ENCODE assay signal across 20 mouse cellular contexts in genomic region chr13:7175561-7176160, GRCm38 (mm10).
A peak's percentile ranks its signal among the peaks of the same experiment; 100 is the strongest.
DNase-seq lines count a peak whose midpoint lies in the region; ATAC-seq and TF ChIP-seq lines count a peak whose summit lies in the region.
"Had no signal": no experiment of that assay in that cellular context is flagged by ENCODE, and none has a peak within 500 bp of the region (broad histone marks: within the 10 kb centered on the region; RNA-seq: fewer than 3 reads in every experiment).

No protein-coding gene starts in this region.

- no peak for ATAC-seq in liver, embryonic 12.5 days
- no peak for ATAC-seq in hindbrain, embryonic 13.5 days (ENCODE audit: low FRiP score)
- ATAC-seq: forebrain, embryonic 13.5 days had no signal

- no peaks in the 10 kb centered on the region for H3K4me1 ChIP-seq in liver, adult 2 months (ENCODE audit: control insufficient read depth, insufficient read depth, low read length)
- no peaks in the 10 kb centered on the region for H3K4me1 ChIP-seq in liver, embryonic 12.5 days
- H3K4me1 ChIP-seq in hindbrain, embryonic 13.5 days (replicated peaks), result no peaks in the 10 kb centered on the region
- H3K4me1 ChIP-seq: embryonic facial prominence, embryonic 10.5 days; forebrain, embryonic 13.5 days; heart, embryonic 15.5 days; hindbrain, embryonic 15.5 days had no signal

- H3K9me3 ChIP-seq in liver, embryonic 12.5 days (replicated peaks), result 0 out of 2 replicates have a peak, but pooled peaks cover 3% of the 10 kb centered on the region
- peaks cover 8% of the 10 kb centered on the region; the same call in 1 of the 2 replicates for H3K9me3 ChIP-seq in hindbrain, embryonic 13.5 days
- H3K9me3 ChIP-seq: hindbrain, embryonic 15.5 days had no signal

- H3K4me3 ChIP-seq in liver, adult 2 months (ENCODE audit: insufficient read depth, low read depth, low read length), result no peak overlapping the region
- H3K4me3 ChIP-seq in liver, embryonic 12.5 days, result no peak overlapping the region
- no peak overlapping the region for H3K4me3 ChIP-seq in hindbrain, embryonic 13.5 days
- H3K4me3 ChIP-seq: embryonic facial prominence, embryonic 10.5 days; forebrain, embryonic 13.5 days; heart, adult 2 months; heart, embryonic 15.5 days; hindbrain, embryonic 15.5 days had no signal

- DNase-seq in kidney, adult 18-20 months, result peak; percentile 8
- no peak for DNase-seq in kidney, postnatal 4 days
- DNase-seq in liver, adult 2 months (ENCODE audit: extremely low read depth, low read depth, low spot score), result peak; percentile 62
- peak; percentile 58 for DNase-seq in ZHBTc4 (ENCODE audit: low read depth, low spot score)
- no peak for DNase-seq in thymus, postnatal 25 days
- DNase-seq: adrenal gland, adult 2 months; adrenal gland, postnatal 25 days; cerebellum, adult 2 months; cerebellum, postnatal 10 days; gastrocnemius, postnatal 36 days; heart, adult 2 months; heart, postnatal 14 days had no signal

- TF ChIP-seq CTCF in liver, adult 2 months (IDR thresholded peaks at IDR 0.05; ENCODE audit: low read depth, low read length), result no peak

- TF ChIP-seq POLR2A in liver, adult 2 months (IDR thresholded peaks at IDR 0.05; ENCODE audit: extremely low read depth, insufficient read depth, low read length), result no peak

- no peaks in the 10 kb centered on the region for H3K79me2 ChIP-seq in liver, adult 2 months (ENCODE audit: control insufficient read depth, insufficient read depth, low read length)

- H3K36me3 ChIP-seq in liver, adult 2 months (ENCODE audit: control insufficient read depth, insufficient read depth, low read length), result no peaks in the 10 kb centered on the region
- no peaks in the 10 kb centered on the region for H3K36me3 ChIP-seq in liver, embryonic 12.5 days
- no peaks in the 10 kb centered on the region for H3K36me3 ChIP-seq in hindbrain, embryonic 13.5 days
- H3K36me3 ChIP-seq: embryonic facial prominence, embryonic 10.5 days; heart, embryonic 15.5 days; hindbrain, embryonic 15.5 days had no signal

- WGBS in liver, adult 2 months, result 60% methylated on average over 9 of the region's 9 CpGs
- WGBS in liver, embryonic 12.5 days (ENCODE audit: insufficient replicate concordance), result 56% methylated on average over 9 of the region's 9 CpGs
- 81% methylated on average over 9 of the region's 9 CpGs for WGBS in hindbrain, embryonic 13.5 days

- no peaks in the 10 kb centered on the region for H3K27me3 ChIP-seq in liver, adult 2 months (ENCODE audit: control insufficient read depth, insufficient read depth, low read length)
- no peaks in the 10 kb centered on the region for H3K27me3 ChIP-seq in liver, embryonic 12.5 days (replicated peaks)
- H3K27me3 ChIP-seq in hindbrain, embryonic 13.5 days, result no peaks in the 10 kb centered on the region
- H3K27me3 ChIP-seq: CH12.LX; forebrain, embryonic 13.5 days; heart, embryonic 15.5 days; hindbrain, embryonic 15.5 days had no signal

- no peak overlapping the region for H3K9ac ChIP-seq in liver, adult 2 months (ENCODE audit: low read depth, low read length)
- no peak overlapping the region for H3K9ac ChIP-seq in liver, embryonic 12.5 days
- H3K9ac ChIP-seq in hindbrain, embryonic 13.5 days, result no peak overlapping the region
- H3K9ac ChIP-seq: forebrain, embryonic 13.5 days; heart, embryonic 15.5 days; hindbrain, embryonic 15.5 days had no signal

- no peak overlapping the region for H3K27ac ChIP-seq in liver, adult 2 months (replicated peaks; ENCODE audit: insufficient read depth, low read depth, low read length)
- H3K27ac ChIP-seq in liver, embryonic 12.5 days, result no peak overlapping the region
- H3K27ac ChIP-seq in hindbrain, embryonic 13.5 days, result no peak overlapping the region
- H3K27ac ChIP-seq: embryonic facial prominence, embryonic 10.5 days; forebrain, embryonic 13.5 days; heart, adult 2 months; heart, embryonic 15.5 days; hindbrain, embryonic 15.5 days had no signal

- no peak overlapping the region for H3K4me2 ChIP-seq in liver, embryonic 12.5 days
- H3K4me2 ChIP-seq in hindbrain, embryonic 13.5 days, result no peak overlapping the region
- H3K4me2 ChIP-seq: forebrain, embryonic 13.5 days; heart, embryonic 11.5 days; heart, embryonic 15.5 days; hindbrain, embryonic 15.5 days had no signal

Comparison
In these comparisons a context has a peak if more than half of its experiments do, and no peak if none do; other contexts are left out.
1. DNase-seq: peak in kidney, adult 18-20 months (single experiment), liver, adult 2 months (single experiment) and ZHBTc4 (single experiment); none in kidney, postnatal 4 days (0 of 2) and thymus, postnatal 25 days (single experiment).